Mouse (Mus musculus) testis, adult 2 months (tissue): ENCODE data around the gene Zfp141.

Source experiments
- CTCF ChIP-seq: fragments of 200-500 bp; IDR thresholded peaks from 2 replicates; pipeline ENCODE4 v1.5.1; 2012; ENCODE audit warnings: low read depth, mild to moderate bottlenecking, inconsistent platforms, low read length, moderate library complexity; ENCODE audit not compliant: control insufficient read depth, insufficient read depth, insufficient replicate concordance
- POLR2A ChIP-seq: fragments of 200-500 bp; IDR thresholded peaks from 2 replicates; pipeline ENCODE4 v1.6.1; 2012; ENCODE audit warnings: low read depth, mild to moderate bottlenecking, inconsistent platforms, low read length, moderate library complexity; ENCODE audit not compliant: control insufficient read depth

DNA sequence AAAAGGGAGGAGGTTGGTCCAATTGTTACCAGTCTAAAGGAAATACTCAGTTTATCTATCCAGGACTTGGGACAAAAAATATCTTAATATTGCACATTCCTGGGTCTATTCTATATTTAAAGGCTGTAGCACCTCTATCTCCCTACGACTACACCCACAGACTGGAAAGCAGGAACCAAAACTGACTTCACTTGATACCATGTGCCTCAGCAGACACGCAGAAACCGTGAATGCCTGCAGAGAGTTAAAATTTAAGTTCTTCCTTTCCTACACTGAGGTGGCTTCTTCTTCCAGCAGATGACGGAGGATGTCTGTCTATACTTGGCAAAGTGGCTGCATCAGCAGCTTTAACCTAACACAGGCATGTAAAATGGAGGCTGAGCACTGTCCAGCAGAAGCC is 15.2 kb downstream of the Zfp141 start:
- TF ChIP-seq CTCF (no peak), POLR2A (no peak)
